Mouse (Mus musculus): ENCODE data around the gene Gramd4. TPM values are rescaled to one million over a fixed set of nuclear protein-coding genes. Genes with fewer than 3 reads are reported as not detected.

The Gramd4 gene
- polyA plus RNA-seq, 1 experiment from 2014 or later, result 33.4 TPM

- H3K9ac ChIP-seq, result peak overlapping the region; percentile 61
- H3K4me1 ChIP-seq, result peaks cover 43% of the 10 kb centered on the region
- H3K27ac ChIP-seq, result peak overlapping the region; percentile 77
- peaks cover 27% of the 10 kb centered on the region for H3K9me3 ChIP-seq
- WGBS, result 1% methylated on average over 38 of the region's 38 CpGs
- H3K27me3 ChIP-seq, result peaks cover 42% of the 10 kb centered on the region
- H3K4me3 ChIP-seq (replicated peaks), result peak overlapping the region; percentile 59
- peaks cover 45% of the 10 kb centered on the region for H3K36me3 ChIP-seq (replicated peaks)
- peak; percentile 8; the same call in 1 of the 2 replicates for ATAC-seq (ENCODE audit: low FRiP score)
- H3K4me2 ChIP-seq, result peak overlapping the region; percentile 83
Measured at GRCm38 (mm10) chr15:86032811-86033190, 24.7 kb upstream of the Gramd4 start.

GRCm38 (mm10) chr15:86033191-86033841 is 24.2 kb upstream of the Gramd4 start, which contains the start of gene Celsr1:
Gene Celsr1, minus strand, starts transcription at chr15:86033777.
- peak within 1 kb of the TSS; percentile 83 for H3K4me2 ChIP-seq
- H3K27me3 ChIP-seq, result peaks cover 44% of the 10 kb centered on the region
- H3K36me3 ChIP-seq (replicated peaks), result peaks cover 40% of the 10 kb centered on the region
- H3K4me1 ChIP-seq, result peaks cover 43% of the 10 kb centered on the region
- peaks cover 25% of the 10 kb centered on the region for H3K9me3 ChIP-seq
- peak; percentile 24 for ATAC-seq (ENCODE audit: low FRiP score)
- H3K9ac ChIP-seq, result peak within 1 kb of the TSS; percentile 61
- WGBS, result under 1% methylated on average over 76 of the region's 80 CpGs
- H3K4me3 ChIP-seq (replicated peaks), result peak within 1 kb of the TSS; percentile 59
- peak within 1 kb of the TSS; percentile 77 for H3K27ac ChIP-seq

GRCm38 (mm10) chr15:86034021-86034523 is 23.4 kb upstream of the Gramd4 start:
- whole genome bisulfite sequencing, result 1% methylated on average over 35 of the region's 44 CpGs

GRCm38 (mm10) chr15:86034781-86035360 is 22.6 kb upstream of the Gramd4 start:
- ATAC-seq (ENCODE audit: low FRiP score), result no peak
- peaks cover 32% of the 10 kb centered on the region for H3K4me1 ChIP-seq
- H3K9ac ChIP-seq, result peak overlapping the region; percentile 4; the same call in 1 of the 2 replicates
- H3K27ac ChIP-seq, result peak overlapping the region; percentile 77
- H3K4me3 ChIP-seq (replicated peaks), result peak overlapping the region; percentile 59; the same call in 1 of the 2 replicates
- peaks cover 54% of the 10 kb centered on the region for H3K27me3 ChIP-seq
- peak overlapping the region; percentile 83 for H3K4me2 ChIP-seq
- H3K9me3 ChIP-seq, result peaks cover 22% of the 10 kb centered on the region
- 6% methylated on average over 12 of the region's 12 CpGs for WGBS
- H3K36me3 ChIP-seq (replicated peaks), result peaks cover 26% of the 10 kb centered on the region

More at GRCm38 (mm10) chr15:86034021-86034523, 23.4 kb upstream of the Gramd4 start:
- peak overlapping the region; percentile 77 for H3K27ac ChIP-seq
- H3K27me3 ChIP-seq, result peaks cover 46% of the 10 kb centered on the region
- ATAC-seq (ENCODE audit: low FRiP score), result peak; percentile 84
- H3K4me2 ChIP-seq, result peak overlapping the region; percentile 83
- H3K4me1 ChIP-seq, result peaks cover 35% of the 10 kb centered on the region
- H3K4me3 ChIP-seq (replicated peaks), result peak overlapping the region; percentile 59
- peaks cover 32% of the 10 kb centered on the region for H3K36me3 ChIP-seq (replicated peaks)
- H3K9ac ChIP-seq, result peak overlapping the region; percentile 61
- H3K9me3 ChIP-seq, result peaks cover 23% of the 10 kb centered on the region

GRCm38 (mm10) chr15:86035913-86036312 is 21.6 kb upstream of the Gramd4 start:
- 68% methylated on average over 3 of the region's 3 CpGs for WGBS
- Histone ChIP-seq H3K36me3 (replicated peaks) (peaks cover 16% of the 10 kb centered on the region), H3K9ac (no peak overlapping the region), H3K27me3 (peaks cover 54% of the 10 kb centered on the region), H3K4me1 (peaks cover 30% of the 10 kb centered on the region), H3K27ac (no peak overlapping the region), H3K4me2 (no peak overlapping the region), H3K4me3 (replicated peaks) (no peak overlapping the region), H3K9me3 (peaks cover 12% of the 10 kb centered on the region)
- ATAC-seq (ENCODE audit: low FRiP score), result no peak

- Histone ChIP-seq H3K4me1 (peaks cover 14% of the 10 kb centered on the region), H3K9ac (no peak overlapping the region), H3K36me3 (replicated peaks) (no peaks in the 10 kb centered on the region), H3K4me2 (no peak overlapping the region), H3K27ac (no peak overlapping the region), H3K27me3 (peaks cover 37% of the 10 kb centered on the region), H3K9me3 (no peaks in the 10 kb centered on the region), H3K4me3 (replicated peaks) (no peak overlapping the region)
- ATAC-seq (ENCODE audit: low FRiP score), result peak; percentile 77
- WGBS, result 0% methylated on average over 2 of the region's 2 CpGs
Measured at GRCm38 (mm10) chr15:86038802-86039201, 18.7 kb upstream of the Gramd4 start.

- 84% methylated on average over 5 of the region's 5 CpGs for WGBS
- H3K4me2 ChIP-seq, result no peak overlapping the region
- ATAC-seq (ENCODE audit: low FRiP score), result no peak
Measured at GRCm38 (mm10) chr15:86041421-86041820, 16.1 kb upstream of the Gramd4 start.

GRCm38 (mm10) chr15:86042364-86042763 is 15.1 kb upstream of the Gramd4 start:
- Histone ChIP-seq H3K27me3 (peaks cover 28% of the 10 kb centered on the region), H3K27ac (no peak overlapping the region), H3K4me3 (replicated peaks) (no peak overlapping the region), H3K4me2 (no peak overlapping the region), H3K4me1 (no peaks in the 10 kb centered on the region), H3K36me3 (replicated peaks) (no peaks in the 10 kb centered on the region), H3K9me3 (no peaks in the 10 kb centered on the region), H3K9ac (no peak overlapping the region)
- no peak for ATAC-seq (ENCODE audit: low FRiP score)
- 52% methylated on average over 4 of the region's 4 CpGs for WGBS

More at GRCm38 (mm10) chr15:86041421-86041820, 16.1 kb upstream of the Gramd4 start:
- Histone ChIP-seq H3K9me3 (no peaks in the 10 kb centered on the region), H3K36me3 (replicated peaks) (no peaks in the 10 kb centered on the region), H3K27ac (no peak overlapping the region), H3K27me3 (peaks cover 28% of the 10 kb centered on the region), H3K4me3 (replicated peaks) (no peak overlapping the region), H3K4me1 (no peaks in the 10 kb centered on the region), H3K9ac (no peak overlapping the region)

- no peaks in the 10 kb centered on the region for H3K9me3 ChIP-seq
- H3K4me2 ChIP-seq, result no peak overlapping the region
- no peaks in the 10 kb centered on the region for H3K36me3 ChIP-seq (replicated peaks)
- H3K4me3 ChIP-seq (replicated peaks), result no peak overlapping the region
- H3K27ac ChIP-seq, result no peak overlapping the region
- WGBS, result 85% methylated on average over 3 of the region's 3 CpGs
- no peak overlapping the region for H3K9ac ChIP-seq
- H3K27me3 ChIP-seq, result peaks cover 9% of the 10 kb centered on the region
- 0 out of 2 replicates have a peak, but pooled peaks cover 2% of the 10 kb centered on the region for H3K4me1 ChIP-seq
- ATAC-seq (ENCODE audit: low FRiP score), result no peak
Measured at GRCm38 (mm10) chr15:86049510-86049909, 8.0 kb upstream of the Gramd4 start.

GRCm38 (mm10) chr15:86050170-86050743 is 7.2 kb upstream of the Gramd4 start:
- Histone ChIP-seq H3K36me3 (replicated peaks) (no peaks in the 10 kb centered on the region), H3K27ac (no peak overlapping the region), H3K27me3 (peaks cover 5% of the 10 kb centered on the region), H3K9me3 (no peaks in the 10 kb centered on the region), H3K9ac (no peak overlapping the region), H3K4me2 (no peak overlapping the region), H3K4me3 (replicated peaks) (no peak overlapping the region), H3K4me1 (0 out of 2 replicates have a peak, but pooled peaks cover 2% of the 10 kb centered on the region)
- WGBS, result 81% methylated on average over 4 of the region's 4 CpGs
- no peak for ATAC-seq (ENCODE audit: low FRiP score)

- no peak overlapping the region for H3K9ac ChIP-seq
Measured at GRCm38 (mm10) chr15:86051152-86051551, 6.3 kb upstream of the Gramd4 start.

GRCm38 (mm10) chr15:86051878-86052478 is 5.5 kb upstream of the Gramd4 start:
- no peaks in the 10 kb centered on the region for H3K36me3 ChIP-seq (replicated peaks)
- 68% methylated on average over 6 of the region's 6 CpGs for WGBS
- H3K4me1 ChIP-seq, result 0 out of 2 replicates have a peak, but pooled peaks cover 2% of the 10 kb centered on the region
- H3K4me3 ChIP-seq (replicated peaks), result no peak overlapping the region
- ATAC-seq (ENCODE audit: low FRiP score), result no peak
- no peaks in the 10 kb centered on the region for H3K9me3 ChIP-seq
- no peak overlapping the region for H3K4me2 ChIP-seq
- no peak overlapping the region for H3K9ac ChIP-seq
- no peak overlapping the region for H3K27ac ChIP-seq
- 0 out of 2 replicates have a peak, but pooled peaks cover 16% of the 10 kb centered on the region for H3K27me3 ChIP-seq

More at GRCm38 (mm10) chr15:86051152-86051551, 6.3 kb upstream of the Gramd4 start:
- H3K4me2 ChIP-seq, result no peak overlapping the region
- no peak for ATAC-seq (ENCODE audit: low FRiP score)
- H3K4me3 ChIP-seq (replicated peaks), result no peak overlapping the region
- H3K27ac ChIP-seq, result no peak overlapping the region
- 0 out of 2 replicates have a peak, but pooled peaks cover 2% of the 10 kb centered on the region for H3K4me1 ChIP-seq
- H3K36me3 ChIP-seq (replicated peaks), result no peaks in the 10 kb centered on the region
- 0 out of 2 replicates have a peak, but pooled peaks cover 7% of the 10 kb centered on the region for H3K27me3 ChIP-seq
- WGBS, result 92% methylated on average over 10 of the region's 10 CpGs
- no peaks in the 10 kb centered on the region for H3K9me3 ChIP-seq
